Mouse (Mus musculus): Measurements from ENCODE around the gene BC048562. TPM values are rescaled to one million over a fixed set of nuclear protein-coding genes. Genes with fewer than 3 reads are reported as not detected.

Gene BC048562
- polyA plus RNA-seq, 1 experiment, result not detected

DNA sequence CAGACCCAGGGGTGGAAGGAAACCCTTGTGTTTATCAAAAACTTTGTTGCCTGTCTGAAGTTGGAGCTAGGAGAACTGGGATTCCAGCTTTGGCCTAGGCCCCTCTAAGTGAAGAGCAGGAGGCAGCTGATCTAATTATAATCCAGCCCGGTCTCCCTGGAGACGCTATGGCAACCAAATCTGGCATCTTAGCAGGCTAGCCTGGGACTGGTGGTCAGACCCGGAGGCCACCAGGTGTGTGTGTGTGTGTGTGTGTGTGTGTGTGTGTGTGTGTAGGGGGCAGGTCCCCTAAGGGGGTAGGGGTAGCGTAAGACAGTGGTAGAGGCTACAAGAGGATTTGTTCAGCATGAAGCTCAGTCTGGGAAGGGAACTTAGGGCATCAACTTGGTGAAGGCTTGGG lies 13.6 kb downstream of the BC048562 start:
- peaks cover 6% of the 10 kb centered on the region; the same call in 1 of the 2 replicates for H3K4me1 ChIP-seq (ENCODE audit: control insufficient read depth, insufficient read depth, low read length)
- no peak for TF ChIP-seq CTCF (IDR thresholded peaks at IDR 0.05; ENCODE audit: low read depth, low read length)
- no peak for TF ChIP-seq POLR2A (IDR thresholded peaks at IDR 0.05; ENCODE audit: borderline replicate concordance, low read depth, low read length)
- no peak overlapping the region for H3K27ac ChIP-seq (ENCODE audit: insufficient read depth, low read depth, low read length)
- no peak overlapping the region for H3K4me3 ChIP-seq (ENCODE audit: insufficient read depth, low read length)

DNA sequence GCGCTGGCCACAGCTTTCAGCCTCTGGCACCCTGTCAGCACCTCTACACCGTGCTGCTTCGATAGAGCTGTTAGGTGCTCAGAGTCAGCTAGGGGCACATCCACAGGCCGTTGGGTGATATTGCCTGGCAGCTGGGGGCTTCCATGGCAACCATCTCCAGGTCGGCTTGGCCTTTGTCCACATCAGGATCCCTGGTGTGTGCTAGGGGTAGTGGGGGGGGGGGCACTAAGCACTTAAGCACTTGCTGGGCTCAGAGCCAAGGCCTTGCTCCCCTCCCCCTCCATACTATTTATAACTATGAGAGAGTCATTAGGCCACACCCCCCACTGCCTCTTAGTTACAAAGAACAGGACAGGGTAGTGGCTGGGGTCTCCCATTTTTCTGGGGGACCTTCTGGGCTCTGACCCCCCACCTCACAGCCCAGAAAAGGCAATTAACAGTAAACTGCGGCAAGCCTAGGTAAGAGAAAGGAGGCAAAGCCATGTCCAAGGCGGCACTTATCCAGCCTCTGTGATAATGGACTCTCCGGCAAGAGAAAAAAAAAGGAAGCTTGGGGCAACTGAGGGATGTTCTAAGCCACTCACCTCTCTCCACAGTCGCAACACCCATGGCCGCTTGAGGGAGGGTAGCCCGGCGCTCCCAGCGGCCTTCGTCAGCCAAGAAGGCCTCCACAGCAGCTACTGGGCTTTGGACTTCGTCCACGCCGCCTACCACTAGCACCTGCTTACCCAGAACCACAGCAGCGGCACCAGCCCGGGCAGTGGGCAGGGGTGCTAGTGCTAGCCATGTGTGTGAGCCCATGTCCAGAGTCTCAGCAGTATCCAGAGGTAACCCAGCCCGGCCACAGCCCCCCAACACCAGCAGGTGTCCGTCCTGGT lies 14.2 kb downstream of the BC048562 start:
- no peak overlapping the region for H3K4me3 ChIP-seq (ENCODE audit: insufficient read depth, low read length)
- no peak for TF ChIP-seq CTCF (IDR thresholded peaks at IDR 0.05; ENCODE audit: low read depth, low read length)
- TF ChIP-seq POLR2A (IDR thresholded peaks at IDR 0.05; ENCODE audit: borderline replicate concordance, low read depth, low read length), result no peak
- H3K4me1 ChIP-seq (ENCODE audit: control insufficient read depth, insufficient read depth, low read length), result peaks cover 6% of the 10 kb centered on the region; the same call in 1 of the 2 replicates
- H3K27ac ChIP-seq (ENCODE audit: insufficient read depth, low read depth, low read length), result no peak overlapping the region

DNA sequence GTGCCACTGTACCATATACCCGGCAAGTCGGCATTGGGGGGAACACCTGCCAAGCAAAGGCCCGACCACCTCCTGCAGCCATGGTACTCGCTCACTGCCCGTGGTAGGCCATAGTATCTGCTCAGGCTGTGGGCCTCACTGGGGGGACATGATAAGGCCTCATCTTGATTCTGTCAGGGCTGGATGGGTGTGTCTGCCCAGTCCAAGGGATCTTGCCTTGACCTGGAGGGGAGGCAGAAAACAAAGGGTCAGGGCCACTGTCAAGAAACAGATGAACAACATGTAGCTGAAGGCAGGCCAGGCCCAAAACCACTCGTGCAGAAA lies 14.8 kb downstream of the BC048562 start:
- peaks cover 6% of the 10 kb centered on the region; the same call in 1 of the 2 replicates for H3K4me1 ChIP-seq (ENCODE audit: control insufficient read depth, insufficient read depth, low read length)
- H3K27ac ChIP-seq (ENCODE audit: insufficient read depth, low read depth, low read length), result no peak overlapping the region
- TF ChIP-seq CTCF (IDR thresholded peaks at IDR 0.05; ENCODE audit: low read depth, low read length) (no peak), POLR2A (IDR thresholded peaks at IDR 0.05; ENCODE audit: borderline replicate concordance, low read depth, low read length) (no peak)
- no peak overlapping the region for H3K4me3 ChIP-seq (ENCODE audit: insufficient read depth, low read length)

DNA sequence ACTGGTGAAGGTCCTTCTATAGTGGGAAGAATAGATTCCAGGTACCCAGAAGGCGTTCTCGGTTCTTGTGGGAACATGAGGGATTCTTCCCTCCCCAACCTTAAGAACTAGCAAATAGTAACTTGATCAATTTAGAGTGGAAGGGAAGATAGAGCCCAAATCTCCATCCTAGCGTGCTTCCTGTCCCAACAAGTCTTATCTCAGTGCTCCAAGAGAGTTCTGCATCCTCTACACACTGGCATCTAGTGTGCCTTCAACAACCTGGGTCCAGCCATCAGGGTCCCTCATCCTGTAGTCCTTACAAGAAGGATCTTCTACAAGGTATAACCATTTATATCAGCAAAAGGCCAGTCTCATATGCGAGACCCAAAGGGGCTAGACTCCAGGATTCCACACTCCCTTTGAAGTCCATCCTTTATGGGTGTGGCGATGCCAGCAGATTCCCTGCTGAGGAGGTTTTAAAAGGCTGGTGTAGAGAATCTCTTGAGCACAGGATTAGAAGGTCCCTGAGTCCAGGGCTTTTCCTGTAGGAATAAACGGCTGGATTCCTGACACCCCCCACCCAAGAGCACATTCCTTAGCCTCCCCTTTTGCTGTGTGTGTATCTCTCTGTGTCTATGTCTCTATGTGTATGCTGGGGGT lies 15.4 kb downstream of the BC048562 start:
- H3K4me1 ChIP-seq (ENCODE audit: control insufficient read depth, insufficient read depth, low read length), result peaks cover 6% of the 10 kb centered on the region; the same call in 1 of the 2 replicates
- H3K4me3 ChIP-seq (ENCODE audit: insufficient read depth, low read length), result no peak overlapping the region
- no peak for TF ChIP-seq CTCF (IDR thresholded peaks at IDR 0.05; ENCODE audit: low read depth, low read length)
- no peak for TF ChIP-seq POLR2A (IDR thresholded peaks at IDR 0.05; ENCODE audit: borderline replicate concordance, low read depth, low read length)
- no peak overlapping the region for H3K27ac ChIP-seq (ENCODE audit: insufficient read depth, low read depth, low read length)

DNA sequence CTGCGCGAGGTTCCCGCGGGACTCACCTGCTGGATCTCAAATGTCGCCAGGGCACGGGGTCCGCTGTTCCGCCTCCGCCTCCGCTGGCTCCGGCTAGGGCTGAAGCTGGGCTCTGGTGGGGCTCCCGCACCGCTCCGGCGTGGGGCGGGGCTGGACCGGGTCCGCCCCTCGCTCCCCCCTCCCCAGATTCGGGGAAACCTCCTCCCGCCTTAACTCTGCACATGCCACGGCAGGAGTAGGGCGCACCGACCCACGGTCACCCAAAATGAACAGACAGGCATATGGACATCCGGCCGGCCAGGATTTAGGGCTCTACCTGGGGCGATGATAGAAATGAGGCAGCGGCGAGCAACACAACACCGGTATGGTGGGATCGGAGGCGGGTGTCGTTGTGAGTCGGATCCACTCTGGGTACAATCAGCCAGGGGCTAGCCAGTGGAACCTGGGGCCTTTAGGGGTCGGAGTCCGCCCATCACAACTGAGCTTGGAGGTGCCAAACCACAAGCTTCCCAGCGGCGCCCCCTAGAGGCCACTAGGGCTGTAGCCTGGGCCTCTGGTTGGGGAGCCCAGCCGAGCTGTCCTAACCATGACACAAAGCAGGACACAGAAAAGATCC lies 16.1 kb downstream of the BC048562 start:
- no peak overlapping the region for H3K27ac ChIP-seq (ENCODE audit: insufficient read depth, low read depth, low read length)
- peaks cover 6% of the 10 kb centered on the region; the same call in 1 of the 2 replicates for H3K4me1 ChIP-seq (ENCODE audit: control insufficient read depth, insufficient read depth, low read length)
- H3K4me3 ChIP-seq (ENCODE audit: insufficient read depth, low read length), result peak overlapping the region; percentile 57
- TF ChIP-seq CTCF (IDR thresholded peaks at IDR 0.05; ENCODE audit: low read depth, low read length) (peak; percentile 87), POLR2A (IDR thresholded peaks at IDR 0.05; ENCODE audit: borderline replicate concordance, low read depth, low read length) (no peak)

DNA sequence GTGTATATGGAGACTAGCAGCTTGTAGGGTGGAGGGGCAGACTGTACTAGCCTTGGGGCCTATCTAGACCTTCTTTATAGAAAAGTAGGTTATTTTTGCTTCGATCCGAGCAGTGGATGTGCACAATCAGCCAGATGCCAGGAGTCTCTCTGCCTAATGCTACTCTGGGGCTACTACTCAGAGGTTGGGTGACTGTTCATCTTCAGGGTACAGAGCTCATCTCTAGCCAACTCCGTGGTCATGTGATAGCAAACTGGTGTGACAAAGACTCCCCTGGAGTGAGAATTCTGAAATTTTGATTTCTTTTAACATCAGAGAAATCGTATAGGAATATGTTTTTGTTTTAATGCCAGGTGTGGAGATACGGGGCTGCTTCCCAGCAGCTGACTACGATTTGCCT lies 16.6 kb downstream of the BC048562 start:
- Histone ChIP-seq H3K4me3 (ENCODE audit: insufficient read depth, low read length) (no peak overlapping the region), H3K27ac (ENCODE audit: insufficient read depth, low read depth, low read length) (no peak overlapping the region), H3K4me1 (ENCODE audit: control insufficient read depth, insufficient read depth, low read length) (peaks cover 6% of the 10 kb centered on the region; the same call in 1 of the 2 replicates)
- TF ChIP-seq CTCF (IDR thresholded peaks at IDR 0.05; ENCODE audit: low read depth, low read length) (no peak), POLR2A (IDR thresholded peaks at IDR 0.05; ENCODE audit: borderline replicate concordance, low read depth, low read length) (no peak)

DNA sequence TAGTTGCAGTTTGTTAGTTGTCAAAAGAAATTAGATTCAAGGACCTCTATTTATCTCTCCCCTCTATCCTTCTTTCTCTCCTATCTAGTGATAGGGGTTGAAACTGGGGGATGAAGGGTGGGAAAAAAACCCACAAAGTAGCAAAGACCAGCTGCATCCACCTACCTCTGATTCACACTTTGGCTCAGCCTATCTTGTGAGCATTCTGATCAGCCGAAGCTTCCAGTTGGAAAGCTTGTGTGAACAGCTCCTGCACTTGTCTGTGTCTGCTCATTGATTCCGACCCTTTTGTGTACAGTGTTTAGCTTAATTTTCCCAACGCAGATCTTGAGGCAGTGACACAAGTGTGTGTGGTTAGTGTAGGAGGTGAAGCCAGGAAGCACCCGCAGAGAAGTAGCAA lies 17.2 kb downstream of the BC048562 start:
- Histone ChIP-seq H3K4me1 (ENCODE audit: control insufficient read depth, insufficient read depth, low read length) (peaks cover 6% of the 10 kb centered on the region; the same call in 1 of the 2 replicates), H3K4me3 (ENCODE audit: insufficient read depth, low read length) (no peak overlapping the region), H3K27ac (ENCODE audit: insufficient read depth, low read depth, low read length) (no peak overlapping the region)
- TF ChIP-seq CTCF (IDR thresholded peaks at IDR 0.05; ENCODE audit: low read depth, low read length) (no peak), POLR2A (IDR thresholded peaks at IDR 0.05; ENCODE audit: borderline replicate concordance, low read depth, low read length) (no peak)

DNA sequence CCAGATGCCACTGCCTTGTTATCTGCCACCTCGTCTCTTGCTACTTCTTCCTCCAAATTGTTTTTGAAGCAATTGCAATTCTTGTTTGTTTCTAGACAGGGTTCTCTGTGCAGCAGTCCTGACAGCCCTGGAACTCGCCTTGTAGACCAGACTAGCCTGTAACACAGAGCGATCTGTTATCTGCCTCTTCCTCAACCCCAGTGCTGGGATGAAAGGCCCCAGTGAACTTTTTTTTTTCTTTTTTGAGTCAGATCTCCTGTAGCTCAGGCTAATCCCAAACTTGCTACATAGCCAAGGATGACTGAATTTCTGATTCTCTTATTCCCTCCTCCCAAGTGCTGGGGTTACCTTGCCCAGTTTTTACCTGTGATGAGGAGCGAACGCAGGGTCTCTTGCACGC lies 18.1 kb downstream of the BC048562 start:
- peaks cover 8% of the 10 kb centered on the region for H3K4me1 ChIP-seq (ENCODE audit: control insufficient read depth, insufficient read depth, low read length)
- no peak overlapping the region for H3K27ac ChIP-seq (ENCODE audit: insufficient read depth, low read depth, low read length)
- TF ChIP-seq POLR2A (IDR thresholded peaks at IDR 0.05; ENCODE audit: borderline replicate concordance, low read depth, low read length), result no peak
- no peak for TF ChIP-seq CTCF (IDR thresholded peaks at IDR 0.05; ENCODE audit: low read depth, low read length)
- no peak overlapping the region for H3K4me3 ChIP-seq (ENCODE audit: insufficient read depth, low read length)

DNA sequence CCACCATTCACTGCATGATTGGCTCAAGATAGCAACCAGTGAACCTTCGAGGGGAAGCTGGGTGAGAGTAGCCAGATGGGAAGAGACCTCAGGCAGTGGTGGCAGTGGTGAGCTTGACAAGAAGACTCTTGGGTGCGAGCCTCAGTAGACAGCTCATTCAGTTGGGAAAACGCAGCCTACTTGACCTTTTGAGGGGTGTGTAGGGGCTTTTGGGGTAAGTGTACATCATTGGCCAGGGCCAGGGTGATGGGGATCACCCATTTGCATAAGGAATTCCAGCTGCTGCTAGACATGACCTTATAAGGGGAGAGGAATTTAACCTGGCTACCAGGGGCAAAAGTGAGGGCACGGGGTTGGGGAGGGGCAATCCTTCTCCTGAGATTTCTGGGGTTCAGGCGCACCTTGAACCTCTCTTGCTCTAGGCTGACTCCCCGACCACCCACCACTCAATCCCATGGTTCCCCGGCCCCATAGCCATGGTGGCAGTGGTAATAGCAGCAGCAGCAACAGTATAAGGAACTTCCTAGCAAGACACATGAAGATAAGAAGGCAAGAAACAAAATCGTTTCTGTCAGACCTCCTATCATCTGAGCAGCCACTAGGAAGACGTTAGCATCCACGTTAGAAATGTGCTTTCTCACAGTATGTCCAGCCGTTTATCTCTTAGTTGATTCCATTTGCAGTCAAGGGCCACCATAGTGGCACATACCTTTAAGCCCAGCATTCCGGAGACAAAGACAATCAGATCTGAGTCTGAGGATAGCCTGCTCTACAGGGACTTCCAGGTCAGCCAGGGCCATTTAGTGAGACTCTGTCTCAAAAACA lies 19.7 kb downstream of the BC048562 start:
- Histone ChIP-seq H3K4me1 (ENCODE audit: control insufficient read depth, insufficient read depth, low read length) (peaks cover 12% of the 10 kb centered on the region), H3K27ac (ENCODE audit: insufficient read depth, low read depth, low read length) (no peak overlapping the region), H3K4me3 (ENCODE audit: insufficient read depth, low read length) (no peak overlapping the region)
- TF ChIP-seq POLR2A (IDR thresholded peaks at IDR 0.05; ENCODE audit: borderline replicate concordance, low read depth, low read length) (no peak), CTCF (IDR thresholded peaks at IDR 0.05; ENCODE audit: low read depth, low read length) (no peak)

Measured in bone marrow macrophage, adult 2 months (primary cell).